Mouse (Mus musculus): ENCODE results near the gene Pigs. TPM values are rescaled to one million over a fixed set of nuclear protein-coding genes. Genes with fewer than 3 reads are reported as not detected.
A peak's percentile ranks its signal among the peaks of the same experiment; 100 is the strongest.

Pigs gene
- polyA plus RNA-seq, 1 experiment: 60.4 TPM

GRCm38 (mm10) chr11:78333992-78334391 is 5.8 kb downstream of the Pigs start:
- DNase-seq (ENCODE audit: extremely low spot score in 1 of 2, low spot score in 1 of 2): no peak

- no peak for DNase-seq (ENCODE audit: extremely low spot score in 1 of 2, low spot score in 1 of 2)
Observed at GRCm38 (mm10) chr11:78337040-78337439, 8.8 kb downstream of the Pigs start.

GRCm38 (mm10) chr11:78341702-78342101 is 13.5 kb downstream of the Pigs start:
- DNase-seq (ENCODE audit: extremely low spot score in 1 of 2, low spot score in 1 of 2): no peak

GRCm38 (mm10) chr11:78343381-78344327 is 15.4 kb downstream of the Pigs start, which contains the start of gene Unc119:
Unc119 (plus strand) TSS chr11:78343482.
- DNase-seq (ENCODE audit: extremely low spot score in 1 of 2, low spot score in 1 of 2): peak in 1 of 2 experiments; percentile 71

- DNase-seq (ENCODE audit: extremely low spot score in 1 of 2, low spot score in 1 of 2): no peak
Observed at GRCm38 (mm10) chr11:78344328-78344889, 16.2 kb downstream of the Pigs start.

- DNase-seq (ENCODE audit: extremely low spot score in 1 of 2, low spot score in 1 of 2): no peak
Observed at GRCm38 (mm10) chr11:78344890-78345715, 16.9 kb downstream of the Pigs start.

- no peak for DNase-seq (ENCODE audit: extremely low spot score in 1 of 2, low spot score in 1 of 2)
Observed at GRCm38 (mm10) chr11:78345801-78346200, 17.6 kb downstream of the Pigs start.

GRCm38 (mm10) chr11:78346326-78347069 is 18.3 kb downstream of the Pigs start:
- DNase-seq (ENCODE audit: extremely low spot score in 1 of 2, low spot score in 1 of 2): no peak

GRCm38 (mm10) chr11:78347070-78347754 is 19.0 kb downstream of the Pigs start:
- DNase-seq (ENCODE audit: extremely low spot score in 1 of 2, low spot score in 1 of 2): peak in 1 of 2 experiments; percentile 80

- DNase-seq (ENCODE audit: extremely low spot score in 1 of 2, low spot score in 1 of 2): no peak
Observed at GRCm38 (mm10) chr11:78347908-78348307, 19.7 kb downstream of the Pigs start.

- DNase-seq (ENCODE audit: extremely low spot score in 1 of 2, low spot score in 1 of 2): no peak
Observed at GRCm38 (mm10) chr11:78348474-78348873, 20.3 kb downstream of the Pigs start.

- DNase-seq (ENCODE audit: extremely low spot score in 1 of 2, low spot score in 1 of 2): no peak
Observed at GRCm38 (mm10) chr11:78349441-78350358, 21.5 kb downstream of the Pigs start.

- no peak for DNase-seq (ENCODE audit: extremely low spot score in 1 of 2, low spot score in 1 of 2)
Observed at GRCm38 (mm10) chr11:78353081-78353480, 24.9 kb downstream of the Pigs start.

GRCm38 (mm10) chr11:78354905-78355304 is 26.7 kb downstream of the Pigs start:
- no peak for DNase-seq (ENCODE audit: extremely low spot score in 1 of 2, low spot score in 1 of 2)

GRCm38 (mm10) chr11:78355471-78356238 is 27.4 kb downstream of the Pigs start:
- DNase-seq (ENCODE audit: extremely low spot score in 1 of 2, low spot score in 1 of 2): peak in 1 of 2 experiments; percentile 79

GRCm38 (mm10) chr11:78358330-78359007 is 30.3 kb downstream of the Pigs start:
- DNase-seq (ENCODE audit: extremely low spot score in 1 of 2, low spot score in 1 of 2): peak in 1 of 2 experiments; percentile 48

GRCm38 (mm10) chr11:78360125-78360788 is 32.0 kb downstream of the Pigs start:
- peak in 1 of 2 experiments; percentile 84 for DNase-seq (ENCODE audit: extremely low spot score in 1 of 2, low spot score in 1 of 2)

All from frontal cortex, adult 2 months (tissue).